Mouse (Mus musculus): ENCODE data around the gene Tmem123. TPM values are rescaled to one million over a fixed set of nuclear protein-coding genes. Genes with fewer than 3 reads are reported as not detected.
A peak's percentile ranks its signal among the peaks of the same experiment; 100 is the strongest.

The Tmem123 gene
- polyA plus RNA-seq, 1 experiment from 2014 or later, result 88.5 TPM

- Histone ChIP-seq H3K36me3 (ENCODE audit: inconsistent target) (no peaks in the 10 kb centered on the region), H3K27ac (no peak overlapping the region), H3K79me2 (ENCODE audit: inconsistent target) (no peaks in the 10 kb centered on the region), H3K4me3 (ENCODE audit: inconsistent target) (no peak overlapping the region)
- WGBS (ENCODE audit: missing documents), result 83% methylated on average over 4 of the region's 5 CpGs
Observed at GRCm38 (mm10) chr9:7805101-7805506, 41.3 kb downstream of the Tmem123 start.

- no peak overlapping the region for H3K4me3 ChIP-seq (ENCODE audit: inconsistent target)
- 90% methylated on average over 3 of the region's 3 CpGs for WGBS (ENCODE audit: missing documents)
- H3K27ac ChIP-seq, result no peak overlapping the region
- H3K36me3 ChIP-seq (ENCODE audit: inconsistent target), result peaks cover 36% of the 10 kb centered on the region
- peaks cover 20% of the 10 kb centered on the region; the same call in 1 of the 2 replicates for H3K79me2 ChIP-seq (ENCODE audit: inconsistent target)
Observed at GRCm38 (mm10) chr9:7822758-7823157, 58.9 kb downstream of the Tmem123 start.

- H3K36me3 ChIP-seq (ENCODE audit: inconsistent target), result peaks cover 15% of the 10 kb centered on the region
- 82% methylated on average over 5 of the region's 5 CpGs for WGBS (ENCODE audit: missing documents)
- peaks cover 41% of the 10 kb centered on the region; the same call in 1 of the 2 replicates for H3K79me2 ChIP-seq (ENCODE audit: inconsistent target)
- H3K27ac ChIP-seq, result no peak overlapping the region
- H3K4me3 ChIP-seq (ENCODE audit: inconsistent target), result no peak overlapping the region
Observed at GRCm38 (mm10) chr9:7824916-7825315, 61.1 kb downstream of the Tmem123 start.

- Histone ChIP-seq H3K36me3 (ENCODE audit: inconsistent target) (peaks cover 6% of the 10 kb centered on the region; the same call in 1 of the 2 replicates), H3K79me2 (ENCODE audit: inconsistent target) (peaks cover 79% of the 10 kb centered on the region; the same call in 1 of the 2 replicates), H3K4me3 (ENCODE audit: inconsistent target) (no peak overlapping the region), H3K27ac (no peak overlapping the region)
- WGBS (ENCODE audit: missing documents), result 94% methylated on average over 4 of the region's 4 CpGs
Observed at GRCm38 (mm10) chr9:7828706-7829105, 64.9 kb downstream of the Tmem123 start.

- WGBS (ENCODE audit: missing documents), result 78% methylated on average over 9 of the region's 9 CpGs
- H3K36me3 ChIP-seq (ENCODE audit: inconsistent target), result peaks cover 5% of the 10 kb centered on the region; the same call in 1 of the 2 replicates
- no peak overlapping the region for H3K4me3 ChIP-seq (ENCODE audit: inconsistent target)
- H3K79me2 ChIP-seq (ENCODE audit: inconsistent target), result peaks cover 89% of the 10 kb centered on the region; the same call in 1 of the 2 replicates
- H3K27ac ChIP-seq, result no peak overlapping the region
Observed at GRCm38 (mm10) chr9:7829531-7830528, 66.0 kb downstream of the Tmem123 start.

- Histone ChIP-seq H3K36me3 (ENCODE audit: inconsistent target) (peaks cover 5% of the 10 kb centered on the region; the same call in 1 of the 2 replicates), H3K79me2 (ENCODE audit: inconsistent target) (peaks cover 80% of the 10 kb centered on the region; the same call in 1 of the 2 replicates), H3K4me3 (ENCODE audit: inconsistent target) (no peak overlapping the region), H3K27ac (no peak overlapping the region)
- 79% methylated on average over 6 of the region's 6 CpGs for WGBS (ENCODE audit: missing documents)
Observed at GRCm38 (mm10) chr9:7833421-7833820, 69.6 kb downstream of the Tmem123 start.

GRCm38 (mm10) chr9:7835302-7835701 is 71.5 kb downstream of the Tmem123 start:
- no peak overlapping the region for H3K27ac ChIP-seq
- peaks cover 61% of the 10 kb centered on the region; the same call in 1 of the 2 replicates for H3K79me2 ChIP-seq (ENCODE audit: inconsistent target)
- no peak overlapping the region for H3K4me3 ChIP-seq (ENCODE audit: inconsistent target)
- H3K36me3 ChIP-seq (ENCODE audit: inconsistent target), result peaks cover 5% of the 10 kb centered on the region; the same call in 1 of the 2 replicates
- 86% methylated on average over 1 of the region's 1 CpGs for WGBS (ENCODE audit: missing documents)

GRCm38 (mm10) chr9:7836331-7836730 is 72.5 kb downstream of the Tmem123 start:
- peak overlapping the region; percentile 96 for H3K4me3 ChIP-seq (ENCODE audit: inconsistent target)
- H3K27ac ChIP-seq, result peak overlapping the region; percentile 93
- H3K36me3 ChIP-seq (ENCODE audit: inconsistent target), result peaks cover 5% of the 10 kb centered on the region; the same call in 1 of the 2 replicates
- WGBS (ENCODE audit: missing documents), result under 1% methylated on average over 16 of the region's 16 CpGs
- H3K79me2 ChIP-seq (ENCODE audit: inconsistent target), result peaks cover 51% of the 10 kb centered on the region; the same call in 1 of the 2 replicates

- under 1% methylated on average over 58 of the region's 68 CpGs for WGBS (ENCODE audit: missing documents)
- peak within 1 kb of the TSS; percentile 96 for H3K4me3 ChIP-seq (ENCODE audit: inconsistent target)
Observed at GRCm38 (mm10) chr9:7836905-7837805, 73.3 kb downstream of the Tmem123 start, which contains the start of gene Birc2. TSS of gene Birc2 (minus strand) at chr9:7837064.

GRCm38 (mm10) chr9:7837806-7838440 is 74.1 kb downstream of the Tmem123 start:
- Histone ChIP-seq H3K36me3 (ENCODE audit: inconsistent target) (no peaks in the 10 kb centered on the region), H3K4me3 (ENCODE audit: inconsistent target) (peak overlapping the region; percentile 73), H3K27ac (peak overlapping the region; percentile 88), H3K79me2 (ENCODE audit: inconsistent target) (peaks cover 35% of the 10 kb centered on the region; the same call in 1 of the 2 replicates)
- WGBS (ENCODE audit: missing documents), result 42% methylated on average over 14 of the region's 14 CpGs

More at GRCm38 (mm10) chr9:7836905-7837805, 73.3 kb downstream of the Tmem123 start, which contains the start of gene Birc2:
- peaks cover 5% of the 10 kb centered on the region; the same call in 1 of the 2 replicates for H3K36me3 ChIP-seq (ENCODE audit: inconsistent target)
- peaks cover 42% of the 10 kb centered on the region; the same call in 1 of the 2 replicates for H3K79me2 ChIP-seq (ENCODE audit: inconsistent target)
- H3K27ac ChIP-seq, result peak within 1 kb of the TSS; percentile 93

- 98% methylated on average over 6 of the region's 6 CpGs for WGBS (ENCODE audit: missing documents)
- Histone ChIP-seq H3K27ac (no peak overlapping the region), H3K36me3 (ENCODE audit: inconsistent target) (no peaks in the 10 kb centered on the region), H3K4me3 (ENCODE audit: inconsistent target) (no peak overlapping the region), H3K79me2 (ENCODE audit: inconsistent target) (peaks cover 3% of the 10 kb centered on the region; the same call in 1 of the 2 replicates)
Observed at GRCm38 (mm10) chr9:7841221-7841620, 77.4 kb downstream of the Tmem123 start.

Measured in macrophage (primary cell).